Mouse (Mus musculus) embryonic facial prominence, embryonic 13.5 days (tissue): Measurements from ENCODE around the gene Abtb1. TPM values are rescaled to one million over a fixed set of nuclear protein-coding genes. Genes with fewer than 3 reads are reported as not detected.
A peak's percentile ranks its signal among the peaks of the same experiment; 100 is the strongest.

ENCODE experiments used
- ATAC-seq: fragments of 200-750 bp; cut with Nextera tagmentation; 2 replicates; pipeline ENCODE4 v1.8.0; 2017; ENCODE audit warnings: low read depth; ENCODE audit not compliant: insufficient number of reproducible peaks, insufficient read depth, low FRiP score, low TSS enrichment
- H3K27ac ChIP-seq: fragments of 300-500 bp; sonication (generic); 2 replicates; pipeline ENCODE4 v1.5.1; 2015; ENCODE audit warnings: moderate library complexity, mild to moderate bottlenecking, inconsistent platforms
- H3K27me3 ChIP-seq: fragments of 300-500 bp; sonication (generic); 2 replicates; pipeline ENCODE4 v1.6.1; 2015; ENCODE audit warnings: mild to moderate bottlenecking, inconsistent platforms
- H3K36me3 ChIP-seq: fragments of 300-500 bp; sonication (generic); 2 replicates; pipeline ENCODE4 v1.6.1; 2015; ENCODE audit warnings: mild to moderate bottlenecking, inconsistent platforms
- H3K4me1 ChIP-seq: fragments of 300-500 bp; sonication (generic); 2 replicates; pipeline ENCODE4 v1.6.1; 2015; ENCODE audit warnings: inconsistent platforms
- H3K4me2 ChIP-seq: fragments of 300-500 bp; sonication (generic); 2 replicates; pipeline ENCODE4 v1.6.1; 2015; ENCODE audit warnings: moderate library complexity, mild to moderate bottlenecking, inconsistent platforms
- H3K4me3 ChIP-seq: fragments of 300-500 bp; sonication (generic); 2 replicates; pipeline ENCODE4 v1.5.1; 2015; ENCODE audit warnings: mild to moderate bottlenecking, inconsistent platforms
- H3K9ac ChIP-seq: fragments of 300-500 bp; sonication (generic); 2 replicates; pipeline ENCODE4 v1.6.1; 2015; ENCODE audit warnings: mild to moderate bottlenecking, inconsistent platforms
- H3K9me3 ChIP-seq: fragments of 300-500 bp; sonication (generic); 2 replicates; pipeline ENCODE4 v1.6.1; 2016; ENCODE audit warnings: inconsistent platforms
- WGBS: fragments of 180-500 bp; shearing (Covaris S2); methylation state at CpG from one replicate; pipeline ENCODE4 v1.1.7; 2015; ENCODE audit warnings: mixed read lengths; 5-methylcytosine and 5-hydroxymethylcytosine counted together
- polyA plus RNA-seq: library from polyadenylated mRNA; unstranded; fragments of >200 nt; fragmentation: Nextera tagmentation; extraction: Ambion mirVana; gene quantifications from 2 replicates; pipeline ENCODE4 v1.2.1, GENCODE M21; 2015

Abtb1 gene
- polyA plus RNA-seq, 1 experiment from 2014 or later: 34.4 TPM

DNA sequence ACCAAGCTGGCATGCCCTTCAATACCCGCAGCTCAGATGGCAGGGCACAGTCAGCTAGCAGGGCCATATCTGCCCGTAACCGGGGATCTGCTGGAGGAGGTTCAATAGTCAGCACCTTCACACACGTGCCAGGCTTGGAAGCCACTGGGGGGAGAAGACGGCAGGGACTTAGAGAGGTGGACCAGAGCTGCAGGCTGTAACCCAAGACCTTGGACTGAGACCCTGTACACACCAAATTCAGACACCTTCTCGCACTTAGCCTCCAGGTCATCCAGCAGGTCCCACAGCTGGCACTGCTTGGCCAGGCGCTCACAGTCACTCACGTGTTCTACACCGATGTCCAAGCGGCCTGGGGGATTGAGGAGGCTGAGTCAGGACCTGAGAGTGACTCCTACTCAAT is 3.2 kb downstream of the Abtb1 start:
- no peaks in the 10 kb centered on the region for H3K9me3 ChIP-seq
- 91% methylated on average over 10 of the region's 10 CpGs for WGBS
- ATAC-seq: no peak
- H3K27ac ChIP-seq: no peak overlapping the region
- H3K36me3 ChIP-seq: peaks cover 52% of the 10 kb centered on the region
- H3K9ac ChIP-seq: no peak overlapping the region
- no peak overlapping the region for H3K4me3 ChIP-seq
- H3K4me1 ChIP-seq: peaks cover 24% of the 10 kb centered on the region
- H3K27me3 ChIP-seq: no peaks in the 10 kb centered on the region
- no peak overlapping the region for H3K4me2 ChIP-seq

DNA sequence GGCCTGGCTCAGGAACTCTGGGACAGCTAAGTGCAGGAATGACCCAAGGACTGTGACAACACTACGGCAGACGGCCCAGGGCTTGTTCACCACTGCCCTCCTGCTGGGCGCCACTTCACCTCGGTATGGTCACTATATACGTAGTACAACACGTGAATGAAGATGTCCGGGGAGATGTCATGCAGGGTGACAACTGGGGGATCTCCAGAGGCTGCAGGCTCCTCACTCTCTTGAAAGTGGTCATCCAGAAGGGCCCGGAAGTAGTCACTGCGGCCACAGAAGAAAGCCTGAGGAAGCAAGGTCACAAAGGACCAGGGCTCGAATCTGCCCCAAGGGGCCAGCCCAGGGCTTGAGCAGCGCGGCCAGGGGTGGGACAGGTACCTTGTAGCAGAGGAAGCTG is 3.8 kb downstream of the Abtb1 start:
- ATAC-seq: no peak
- Histone ChIP-seq H3K27me3 (no peaks in the 10 kb centered on the region), H3K4me3 (no peak overlapping the region), H3K36me3 (peaks cover 52% of the 10 kb centered on the region), H3K4me2 (no peak overlapping the region), H3K9ac (no peak overlapping the region), H3K27ac (no peak overlapping the region), H3K4me1 (peaks cover 18% of the 10 kb centered on the region), H3K9me3 (no peaks in the 10 kb centered on the region)
- WGBS: 87% methylated on average over 12 of the region's 12 CpGs

DNA sequence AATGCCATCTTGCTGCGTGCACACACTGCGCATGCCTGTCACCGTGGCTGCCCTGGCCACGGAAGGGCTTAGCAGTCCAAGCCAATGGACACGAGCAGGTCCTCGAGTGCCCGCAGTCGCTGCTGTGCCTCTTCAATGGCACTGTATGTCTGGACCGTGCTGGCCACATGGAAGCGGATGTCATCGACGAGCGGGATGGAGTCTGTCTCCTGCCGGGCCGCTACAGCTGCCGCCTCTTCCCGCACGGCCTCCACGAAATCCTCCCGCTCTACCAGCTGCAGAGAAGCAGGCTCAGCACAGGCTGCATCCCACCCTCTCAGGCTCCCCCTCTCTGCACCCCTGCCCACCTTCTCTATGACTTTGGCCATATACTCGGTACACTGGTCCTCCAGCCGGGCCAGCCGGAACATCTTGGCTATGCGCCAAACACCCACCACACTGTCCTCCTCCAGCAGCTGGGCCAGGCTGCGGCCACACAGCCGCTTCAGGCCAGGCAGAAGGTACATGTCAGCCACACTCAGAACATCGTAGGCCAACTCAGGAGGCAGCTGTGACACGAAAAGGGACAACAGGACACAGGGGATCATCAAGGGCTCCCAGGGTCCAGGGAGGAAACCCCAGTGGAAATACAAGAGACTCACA is 5.5 kb downstream of the Abtb1 start:
- Histone ChIP-seq H3K27me3 (no peaks in the 10 kb centered on the region), H3K27ac (no peak overlapping the region), H3K9me3 (no peaks in the 10 kb centered on the region), H3K9ac (no peak overlapping the region), H3K4me3 (no peak overlapping the region), H3K4me1 (peaks cover 14% of the 10 kb centered on the region), H3K4me2 (no peak overlapping the region), H3K36me3 (peaks cover 52% of the 10 kb centered on the region)
- ATAC-seq: no peak
- 92% methylated on average over 28 of the region's 28 CpGs for WGBS

DNA sequence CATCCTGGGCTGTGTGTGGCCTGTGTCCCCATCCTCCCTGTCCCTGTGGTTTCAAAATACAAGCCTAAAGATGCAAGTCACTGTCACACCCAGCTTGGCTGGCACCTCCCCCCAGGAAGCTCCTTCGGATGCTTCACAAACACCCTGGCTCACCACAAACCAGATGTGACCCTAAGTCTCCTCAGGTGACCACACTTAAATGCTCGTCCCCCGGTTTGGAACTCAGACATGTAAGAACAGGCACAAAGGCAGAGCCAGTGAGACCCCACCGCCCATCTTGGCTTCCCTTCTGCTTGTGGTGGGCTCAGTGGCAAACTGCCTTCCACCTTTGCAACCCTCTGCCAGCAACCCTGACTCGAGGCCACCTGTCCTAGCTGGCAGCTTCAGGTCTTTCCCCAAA is 6.7 kb downstream of the Abtb1 start:
- 48% methylated on average over 5 of the region's 5 CpGs for WGBS
- ATAC-seq: no peak

DNA sequence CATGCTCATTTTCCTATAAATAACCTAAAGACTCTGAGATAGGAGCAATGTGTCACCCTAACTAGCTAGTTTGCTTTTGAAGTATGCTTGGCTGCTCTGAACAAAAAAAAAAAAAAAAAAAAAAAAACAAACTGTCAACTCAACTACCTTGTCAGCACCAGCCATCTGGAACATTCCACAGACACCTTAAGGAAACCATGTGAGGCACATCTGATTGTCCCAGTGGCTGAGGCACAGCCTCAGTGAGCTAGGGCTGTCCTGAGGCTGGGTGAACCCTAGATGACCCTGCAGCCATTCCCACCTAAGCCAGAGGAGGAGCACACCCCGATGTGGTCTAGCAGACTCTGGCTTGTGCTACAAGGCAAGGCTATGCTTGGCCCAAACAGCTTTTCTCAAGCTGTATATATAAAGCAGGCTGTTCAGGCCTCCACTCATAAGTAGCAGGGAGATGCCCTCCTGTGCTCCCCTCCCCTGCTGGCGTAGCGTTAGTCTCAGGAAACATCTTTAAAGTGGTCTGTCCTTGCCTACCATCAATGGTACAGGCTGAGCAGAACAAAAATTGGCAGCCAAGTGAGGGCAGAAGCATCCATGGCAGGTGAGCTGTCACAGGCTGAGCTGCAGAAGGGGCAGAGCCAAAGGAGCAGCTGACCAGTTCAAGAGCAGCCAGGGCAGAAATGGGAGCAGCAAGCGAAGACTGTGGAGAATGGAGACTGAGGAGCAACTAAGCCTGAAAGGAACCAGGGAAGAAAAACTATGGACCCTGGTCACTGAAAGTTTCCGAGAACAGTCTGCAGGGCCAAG is 8.2 kb downstream of the Abtb1 start:
- WGBS: 84% methylated on average over 5 of the region's 5 CpGs
- Histone ChIP-seq H3K4me1 (0 out of 2 replicates have a peak, but pooled peaks cover 2% of the 10 kb centered on the region), H3K9me3 (no peaks in the 10 kb centered on the region), H3K27ac (no peak overlapping the region), H3K4me3 (no peak overlapping the region), H3K27me3 (no peaks in the 10 kb centered on the region), H3K9ac (no peak overlapping the region), H3K36me3 (peaks cover 39% of the 10 kb centered on the region), H3K4me2 (no peak overlapping the region)
- ATAC-seq: no peak

More for the DNA sequence above, 6.7 kb downstream of the Abtb1 start:
- H3K4me1 ChIP-seq: 0 out of 2 replicates have a peak, but pooled peaks cover 2% of the 10 kb centered on the region
- no peak overlapping the region for H3K27ac ChIP-seq
- peaks cover 52% of the 10 kb centered on the region for H3K36me3 ChIP-seq
- no peak overlapping the region for H3K4me2 ChIP-seq
- no peaks in the 10 kb centered on the region for H3K27me3 ChIP-seq
- no peak overlapping the region for H3K4me3 ChIP-seq
- no peaks in the 10 kb centered on the region for H3K9me3 ChIP-seq
- H3K9ac ChIP-seq: no peak overlapping the region; the same call in 1 of the 2 replicates

DNA sequence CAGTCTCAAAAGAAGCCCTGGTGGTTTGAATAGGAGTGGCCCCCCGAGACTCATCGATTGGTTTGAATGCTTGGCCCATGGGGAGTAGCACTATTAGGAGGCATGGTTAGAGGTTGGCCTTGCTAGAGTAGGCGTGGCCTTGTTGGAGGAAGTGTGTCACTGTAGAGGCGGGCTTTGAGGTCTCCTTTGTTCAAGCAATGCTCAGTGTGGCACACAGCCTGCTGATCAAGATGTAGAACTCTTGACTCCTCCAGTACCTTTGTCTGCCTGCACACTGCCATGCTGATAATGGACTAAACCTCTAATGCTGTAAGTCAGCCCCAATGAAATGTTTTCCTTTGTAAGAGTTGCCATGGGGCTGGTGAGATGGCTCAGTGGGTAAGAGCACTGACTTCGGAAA is 9.1 kb downstream of the Abtb1 start:
- no peaks in the 10 kb centered on the region for H3K27me3 ChIP-seq
- peaks cover 30% of the 10 kb centered on the region for H3K36me3 ChIP-seq
- H3K4me3 ChIP-seq: no peak overlapping the region
- H3K9me3 ChIP-seq: no peaks in the 10 kb centered on the region
- no peak overlapping the region for H3K9ac ChIP-seq
- ATAC-seq: no peak
- peaks cover 3% of the 10 kb centered on the region; the same call in 1 of the 2 replicates for H3K4me1 ChIP-seq
- 79% methylated on average over 5 of the region's 5 CpGs for WGBS
- no peak overlapping the region for H3K4me2 ChIP-seq
- H3K27ac ChIP-seq: no peak overlapping the region

DNA sequence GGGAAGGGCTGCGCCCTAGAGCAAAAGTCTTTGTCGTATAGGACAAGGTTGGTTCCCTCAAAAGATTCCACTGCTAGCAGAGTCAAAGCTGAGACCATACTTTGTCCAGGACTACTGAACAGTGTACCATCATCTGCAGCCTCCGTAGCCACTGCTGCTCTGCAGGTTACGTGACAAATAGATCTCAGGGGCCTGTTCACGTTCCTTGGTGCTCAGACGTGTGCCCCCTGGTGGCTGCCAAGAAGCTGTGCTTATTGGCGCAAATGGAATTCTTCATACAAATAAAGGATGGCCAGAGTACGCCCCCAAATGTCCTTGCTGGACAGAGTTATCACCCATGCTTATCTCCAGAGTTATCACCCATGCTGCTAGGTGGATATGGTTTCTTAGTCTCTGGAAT is 10.3 kb downstream of the Abtb1 start:
- Histone ChIP-seq H3K27me3 (no peaks in the 10 kb centered on the region), H3K4me2 (no peak overlapping the region), H3K9me3 (no peaks in the 10 kb centered on the region), H3K4me1 (peaks cover 15% of the 10 kb centered on the region), H3K4me3 (no peak overlapping the region), H3K36me3 (peaks cover 18% of the 10 kb centered on the region), H3K27ac (no peak overlapping the region), H3K9ac (no peak overlapping the region)
- no peak for ATAC-seq
- WGBS: 25% methylated on average over 8 of the region's 8 CpGs

DNA sequence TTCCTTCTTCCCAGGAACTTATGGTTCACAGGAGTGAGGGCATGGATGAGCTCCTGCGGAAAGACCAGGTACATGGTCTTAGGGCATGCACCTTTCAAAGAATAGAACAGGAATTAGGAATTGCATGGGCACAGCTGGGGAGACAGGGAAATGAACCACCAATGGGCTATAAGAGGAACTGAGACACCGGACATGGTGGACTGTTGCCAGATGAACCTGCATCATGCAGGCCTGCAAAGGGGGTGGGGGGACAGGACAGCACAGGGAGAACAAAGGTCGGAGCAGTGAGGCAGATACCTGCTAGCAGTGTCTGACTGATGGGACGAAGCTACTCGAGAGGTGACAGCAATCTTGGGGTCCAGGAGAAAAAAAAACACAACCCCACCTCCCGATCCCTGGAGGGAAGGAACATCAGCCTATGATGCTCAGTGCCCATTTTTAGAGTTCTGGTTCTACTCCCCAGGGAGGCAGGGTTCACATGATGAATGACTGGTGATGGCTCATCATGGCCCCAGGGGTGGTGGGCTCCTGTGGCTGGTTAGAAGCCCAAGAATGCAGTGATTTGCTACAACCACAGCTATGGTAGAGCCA is 11.6 kb downstream of the Abtb1 start:
- H3K27me3 ChIP-seq: no peaks in the 10 kb centered on the region
- H3K4me1 ChIP-seq: peaks cover 16% of the 10 kb centered on the region
- H3K36me3 ChIP-seq: peaks cover 6% of the 10 kb centered on the region
- WGBS: 82% methylated on average over 6 of the region's 6 CpGs
- H3K27ac ChIP-seq: no peak overlapping the region
- H3K9me3 ChIP-seq: no peaks in the 10 kb centered on the region
- no peak overlapping the region for H3K4me3 ChIP-seq
- no peak overlapping the region for H3K4me2 ChIP-seq
- ATAC-seq: no peak
- no peak overlapping the region for H3K9ac ChIP-seq

DNA sequence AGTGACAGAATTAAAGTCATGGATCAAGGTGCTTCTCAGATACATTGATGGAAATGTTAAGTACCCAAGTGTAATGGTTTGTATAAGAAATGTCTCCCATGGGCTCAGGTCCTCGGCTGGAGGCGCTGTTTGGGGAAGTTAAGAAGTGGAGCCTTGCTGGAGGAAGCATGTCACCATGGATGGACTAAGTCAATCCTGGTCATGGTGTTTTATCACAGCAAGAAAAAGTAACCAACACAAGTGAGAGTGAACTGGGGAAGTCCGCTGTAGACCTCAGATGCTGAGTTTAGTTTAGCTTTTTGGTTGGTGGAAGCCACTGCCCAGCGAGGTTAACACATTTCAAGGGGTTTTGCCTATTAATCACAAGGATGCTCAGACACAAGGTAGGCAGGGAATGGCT is 12.2 kb downstream of the Abtb1 start:
- H3K36me3 ChIP-seq: no peaks in the 10 kb centered on the region
- no peak overlapping the region for H3K4me3 ChIP-seq
- H3K27ac ChIP-seq: no peak overlapping the region
- 91% methylated on average over 4 of the region's 4 CpGs for WGBS
- H3K9me3 ChIP-seq: no peaks in the 10 kb centered on the region
- H3K4me2 ChIP-seq: no peak overlapping the region
- H3K27me3 ChIP-seq: no peaks in the 10 kb centered on the region
- peaks cover 14% of the 10 kb centered on the region for H3K4me1 ChIP-seq
- no peak for ATAC-seq
- H3K9ac ChIP-seq: no peak overlapping the region

DNA sequence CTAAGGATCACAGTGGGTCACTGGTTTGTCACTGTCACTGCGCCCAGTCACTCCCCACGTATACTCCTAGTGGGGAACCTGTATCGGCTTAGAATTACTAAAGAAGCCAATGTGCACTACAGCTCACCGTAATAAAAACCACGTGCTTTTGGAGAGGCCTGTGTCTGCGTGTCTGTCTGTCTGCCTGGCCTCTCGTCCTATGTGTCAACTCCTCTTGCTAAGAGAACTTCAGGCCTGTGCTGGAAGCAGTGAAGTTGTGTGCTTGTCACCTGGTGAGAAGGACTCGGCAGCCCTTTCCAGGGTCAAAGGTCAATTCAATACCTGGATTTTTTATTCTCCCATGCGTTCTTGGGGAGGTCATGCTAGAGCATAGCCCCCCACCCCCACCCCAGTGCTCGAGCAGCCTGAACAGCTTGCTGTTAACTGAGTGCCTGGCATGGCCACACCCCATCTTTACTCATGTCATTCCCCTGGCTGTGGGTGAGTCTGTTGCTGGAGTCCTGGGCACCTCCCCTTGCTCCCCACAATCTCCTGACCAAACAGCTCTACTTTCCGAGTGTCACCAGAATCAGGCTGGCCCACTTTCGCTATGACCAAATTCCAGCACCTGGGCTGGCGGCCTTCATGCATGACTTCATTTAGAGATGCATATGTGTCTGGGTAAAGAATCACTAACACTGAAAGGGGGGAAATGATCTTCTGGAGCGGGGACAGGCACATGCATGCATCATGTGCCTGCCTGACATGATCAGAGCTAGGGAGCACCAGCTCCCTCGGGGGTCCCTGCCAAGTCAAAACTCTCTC is 13.4 kb downstream of the Abtb1 start:
- Histone ChIP-seq H3K4me3 (no peak overlapping the region), H3K9ac (no peak overlapping the region), H3K9me3 (no peaks in the 10 kb centered on the region), H3K4me1 (peaks cover 14% of the 10 kb centered on the region), H3K4me2 (no peak overlapping the region), H3K36me3 (no peaks in the 10 kb centered on the region), H3K27ac (no peak overlapping the region), H3K27me3 (no peaks in the 10 kb centered on the region)
- ATAC-seq: no peak
- WGBS: 61% methylated on average over 15 of the region's 15 CpGs

DNA sequence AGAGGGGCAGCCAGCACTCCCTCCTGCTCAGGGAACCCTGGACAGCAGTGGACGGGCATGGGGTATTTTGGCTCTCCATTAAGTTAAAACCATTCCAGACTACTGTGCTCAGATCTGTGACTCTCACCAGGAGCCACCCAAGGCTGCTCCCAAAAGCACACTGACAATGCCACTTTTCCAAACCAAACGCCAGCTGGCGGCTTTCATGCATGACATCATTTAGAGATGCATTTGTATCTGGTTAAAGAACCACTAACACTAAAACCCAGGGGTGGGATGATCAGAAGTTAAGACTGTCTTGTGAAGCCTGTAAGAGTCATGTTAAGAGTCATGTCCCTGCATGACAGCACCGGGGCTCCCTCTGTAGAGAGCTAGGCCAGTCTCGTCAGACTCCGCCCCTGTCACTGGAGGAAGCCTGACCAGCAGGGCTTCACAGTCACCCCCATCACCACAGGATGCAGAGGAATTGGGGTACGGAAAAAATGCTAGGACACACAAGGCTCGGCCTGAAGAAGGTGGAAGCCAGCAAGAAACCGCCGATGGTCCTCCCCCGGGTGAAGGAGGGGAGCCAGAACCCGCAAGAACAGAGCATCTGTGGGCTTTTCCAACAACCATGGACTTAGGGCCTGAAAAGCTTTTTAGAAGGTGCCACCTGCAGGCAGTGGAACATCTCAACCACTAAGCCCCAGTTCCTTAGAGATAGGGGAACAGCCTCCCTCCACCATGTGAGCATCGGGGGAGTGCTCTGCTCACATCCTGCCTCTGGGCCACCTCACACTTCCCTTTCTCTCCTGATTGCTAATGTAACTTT is 14.2 kb downstream of the Abtb1 start:
- H3K27ac ChIP-seq: peak overlapping the region; percentile 45
- no peak overlapping the region for H3K9ac ChIP-seq
- H3K4me1 ChIP-seq: peaks cover 14% of the 10 kb centered on the region
- H3K4me2 ChIP-seq: no peak overlapping the region
- WGBS: 60% methylated on average over 13 of the region's 13 CpGs
- H3K36me3 ChIP-seq: no peaks in the 10 kb centered on the region
- no peaks in the 10 kb centered on the region for H3K27me3 ChIP-seq
- H3K4me3 ChIP-seq: no peak overlapping the region
- ATAC-seq: no peak
- H3K9me3 ChIP-seq: no peaks in the 10 kb centered on the region
